Mouse (Mus musculus) erythroblast, embryonic 14.5 days (primary cell): Measurements from ENCODE around the gene Clk3. TPM values are rescaled to one million over a fixed set of nuclear protein-coding genes. Genes with fewer than 3 reads are reported as not detected.
A peak's percentile ranks its signal among the peaks of the same experiment; 100 is the strongest.

Experiments used
- H3K27me3 ChIP-seq: 2 replicates; pipeline ENCODE4 v1.6.1; 2012; ENCODE audit warnings: inconsistent platforms; ENCODE audit not compliant: control insufficient read depth
- H3K36me3 ChIP-seq: 2 replicates; pipeline ENCODE4 v1.6.1; 2012; ENCODE audit warnings: mild to moderate bottlenecking, inconsistent platforms; ENCODE audit not compliant: control insufficient read depth
- H3K4me1 ChIP-seq: 2 replicates; pipeline ENCODE4 v1.6.1; 2012; ENCODE audit warnings: inconsistent platforms; ENCODE audit not compliant: control insufficient read depth
- H3K4me3 ChIP-seq: replicated peaks from 2 replicates; pipeline ENCODE3; 2012; ENCODE audit warnings: moderate library complexity, mild to moderate bottlenecking, inconsistent platforms
- H3K9me3 ChIP-seq: 2 replicates; pipeline ENCODE4 v1.6.1; 2012; ENCODE audit warnings: low read length, inconsistent platforms, mixed read lengths; ENCODE audit not compliant: control insufficient read depth
- GATA1 ChIP-seq: IDR thresholded peaks from 2 replicates; pipeline ENCODE4 v1.6.1; 2012; ENCODE audit warnings: low read length, inconsistent platforms, mixed read lengths
- TAL1 ChIP-seq: IDR thresholded peaks from 3 replicates; pipeline ENCODE4 v1.6.1; 2012; ENCODE audit warnings: low read length, inconsistent platforms, mixed read lengths
- polyA plus RNA-seq: library from polyadenylated mRNA; stranded (reverse); fragments of >175 nt; gene quantifications from 2 replicates; pipeline ENCODE4 v1.2.3, GENCODE M21; 2012

Clk3 gene
- polyA plus RNA-seq, 1 experiment, result 38.9 TPM

DNA sequence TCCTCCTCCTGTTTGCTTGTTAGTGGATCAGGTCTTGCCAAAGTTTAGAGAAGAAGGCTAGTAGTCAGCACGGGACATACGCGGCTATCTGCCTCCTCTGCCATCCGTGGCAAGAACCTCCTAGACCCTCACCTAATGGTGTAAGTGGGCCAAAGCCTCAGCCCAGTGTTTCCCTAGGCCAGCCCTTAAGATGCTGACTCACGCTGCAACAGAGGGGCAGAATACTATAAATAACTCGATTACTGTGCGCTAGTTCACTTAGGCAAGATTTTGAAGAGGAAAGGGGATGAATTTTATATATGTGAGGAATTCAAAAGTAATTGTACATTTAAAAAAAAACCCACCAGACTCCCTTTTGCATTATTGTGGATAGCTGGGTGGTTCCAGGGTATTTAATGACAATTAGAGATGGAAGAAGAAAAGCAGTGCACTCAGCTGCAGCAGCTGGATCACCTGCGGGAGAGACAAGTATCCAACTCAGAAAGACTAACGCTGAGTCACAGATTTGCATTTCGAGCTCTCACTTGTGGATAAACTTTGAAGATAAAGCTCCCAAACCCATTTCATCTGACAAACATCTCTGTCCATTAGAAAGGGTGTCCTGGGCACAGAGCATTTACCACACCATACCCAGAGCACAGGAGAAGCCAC lies 39.6 kb upstream of the Clk3 start:
- Histone ChIP-seq H3K36me3 (peaks cover 85% of the 10 kb centered on the region), H3K4me3 (no peak overlapping the region), H3K27me3 (no peaks in the 10 kb centered on the region), H3K9me3 (no peaks in the 10 kb centered on the region), H3K4me1 (peaks cover 64% of the 10 kb centered on the region)
- no peak for TF ChIP-seq TAL1
- no peak for TF ChIP-seq GATA1

DNA sequence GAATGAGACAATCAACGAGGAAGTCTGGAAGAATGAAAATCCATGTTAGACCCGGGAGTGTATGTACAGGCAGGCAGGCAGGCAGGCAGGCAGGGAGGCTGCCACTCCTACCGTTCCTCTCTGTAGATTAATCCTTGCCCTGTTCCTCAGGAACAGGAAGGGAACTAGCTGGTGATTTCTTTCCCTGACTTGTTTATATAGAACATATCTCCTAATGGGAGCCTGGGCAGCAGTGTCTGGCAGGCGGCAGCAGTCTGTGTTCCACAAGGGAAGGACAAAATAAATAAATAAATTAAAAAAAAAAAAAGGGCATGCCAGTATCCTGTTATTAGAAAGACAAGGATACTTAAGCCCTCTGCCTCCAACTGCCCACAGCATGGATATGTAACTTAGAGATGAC lies 38.2 kb upstream of the Clk3 start:
- H3K4me1 ChIP-seq, result peaks cover 71% of the 10 kb centered on the region
- TF ChIP-seq GATA1 (no peak), TAL1 (no peak)

GRCm38 (mm10) chr9:57803047-57803446 lies 37.4 kb upstream of the Clk3 start:
- H3K36me3 ChIP-seq, result peaks cover 85% of the 10 kb centered on the region
- H3K4me1 ChIP-seq, result peaks cover 73% of the 10 kb centered on the region
- H3K9me3 ChIP-seq, result no peaks in the 10 kb centered on the region
- no peaks in the 10 kb centered on the region for H3K27me3 ChIP-seq
- no peak overlapping the region for H3K4me3 ChIP-seq
- TF ChIP-seq TAL1, result no peak
- TF ChIP-seq GATA1, result no peak

More for the DNA sequence above, 38.2 kb upstream of the Clk3 start:
- Histone ChIP-seq H3K4me3 (no peak overlapping the region), H3K9me3 (no peaks in the 10 kb centered on the region), H3K36me3 (peaks cover 85% of the 10 kb centered on the region), H3K27me3 (no peaks in the 10 kb centered on the region)

GRCm38 (mm10) chr9:57800325-57800975 lies 34.8 kb upstream of the Clk3 start:
- H3K4me1 ChIP-seq, result peaks cover 49% of the 10 kb centered on the region

GRCm38 (mm10) chr9:57798725-57799253 lies 33.1 kb upstream of the Clk3 start:
- peaks cover 39% of the 10 kb centered on the region for H3K4me1 ChIP-seq
- TF ChIP-seq GATA1, result no peak
- TF ChIP-seq TAL1, result no peak
- no peaks in the 10 kb centered on the region for H3K27me3 ChIP-seq
- H3K9me3 ChIP-seq, result no peaks in the 10 kb centered on the region
- H3K4me3 ChIP-seq, result no peak overlapping the region
- peaks cover 87% of the 10 kb centered on the region for H3K36me3 ChIP-seq

More at GRCm38 (mm10) chr9:57800325-57800975, 34.8 kb upstream of the Clk3 start:
- TF ChIP-seq TAL1 (no peak), GATA1 (no peak)
- Histone ChIP-seq H3K36me3 (peaks cover 86% of the 10 kb centered on the region), H3K4me3 (peak overlapping the region; percentile 38), H3K9me3 (no peaks in the 10 kb centered on the region), H3K27me3 (no peaks in the 10 kb centered on the region)

DNA sequence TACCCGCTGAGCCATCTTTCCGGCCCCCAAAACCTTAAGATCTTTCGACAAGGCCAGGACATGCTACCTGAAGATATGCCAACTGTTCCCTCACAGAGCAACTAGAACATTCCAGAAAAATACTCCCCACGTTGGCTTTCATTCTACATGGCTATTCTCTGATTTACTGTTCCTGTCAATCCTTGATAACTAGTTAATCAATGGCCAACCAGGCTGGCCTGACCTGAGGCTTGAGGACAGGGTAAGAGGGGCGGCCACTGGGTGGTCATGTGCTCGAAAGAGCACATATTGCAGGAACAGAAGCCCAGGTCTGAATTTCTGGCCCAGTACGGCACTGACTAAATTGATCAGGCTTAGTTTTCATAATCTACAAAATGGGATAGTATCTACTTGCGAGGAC lies 31.8 kb upstream of the Clk3 start:
- TF ChIP-seq TAL1 (no peak), GATA1 (no peak)
- Histone ChIP-seq H3K4me3 (no peak overlapping the region), H3K27me3 (no peaks in the 10 kb centered on the region), H3K36me3 (peaks cover 89% of the 10 kb centered on the region), H3K9me3 (no peaks in the 10 kb centered on the region), H3K4me1 (peaks cover 28% of the 10 kb centered on the region)

- TF ChIP-seq GATA1 (no peak), TAL1 (no peak)
- Histone ChIP-seq H3K4me3 (no peak overlapping the region), H3K27me3 (no peaks in the 10 kb centered on the region), H3K36me3 (peaks cover 57% of the 10 kb centered on the region), H3K9me3 (peaks cover 4% of the 10 kb centered on the region), H3K4me1 (peaks cover 2% of the 10 kb centered on the region)
Observed at GRCm38 (mm10) chr9:57789733-57790132, 24.1 kb upstream of the Clk3 start.

GRCm38 (mm10) chr9:57782656-57783055 lies 17.0 kb upstream of the Clk3 start:
- H3K36me3 ChIP-seq, result no peaks in the 10 kb centered on the region
- peaks cover 6% of the 10 kb centered on the region for H3K4me1 ChIP-seq
- TF ChIP-seq TAL1 (no peak), GATA1 (no peak)

DNA sequence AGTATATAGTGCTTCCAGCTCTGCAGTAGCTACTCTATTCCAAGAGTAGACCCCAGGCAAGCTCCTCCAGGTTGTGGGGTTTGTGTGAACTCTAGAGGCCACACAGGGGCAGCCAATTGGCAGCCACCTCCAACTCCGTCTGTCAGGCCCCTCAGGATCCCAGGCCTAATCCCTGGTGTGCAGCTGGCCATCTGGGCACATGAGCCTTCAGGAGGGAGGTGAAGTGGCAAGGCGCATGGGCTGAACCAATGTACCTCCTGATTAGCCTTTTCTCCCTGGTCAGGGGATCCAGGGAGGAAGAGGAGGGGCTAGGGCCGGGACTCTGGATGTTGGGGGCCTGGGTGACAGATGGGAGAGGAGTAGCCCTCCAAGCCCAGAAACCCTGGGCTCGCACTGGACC lies 10.1 kb upstream of the Clk3 start:
- Histone ChIP-seq H3K4me1 (peaks cover 66% of the 10 kb centered on the region), H3K9me3 (0 out of 2 replicates have a peak, but pooled peaks cover 2% of the 10 kb centered on the region), H3K4me3 (no peak overlapping the region), H3K36me3 (peaks cover 13% of the 10 kb centered on the region), H3K27me3 (no peaks in the 10 kb centered on the region)
- TF ChIP-seq GATA1, result no peak

More at GRCm38 (mm10) chr9:57782656-57783055, 17.0 kb upstream of the Clk3 start:
- peaks cover 4% of the 10 kb centered on the region for H3K9me3 ChIP-seq
- no peak overlapping the region for H3K4me3 ChIP-seq
- H3K27me3 ChIP-seq, result no peaks in the 10 kb centered on the region
